Mouse (Mus musculus): ENCODE data around the gene Ffar2.
"Not testable (repeated sequence)": the region's sequence is repeated elsewhere in the genome, so short reads cannot be mapped to it uniquely, and the experiment has no call there.

GRCm38 (mm10) chr7:30832684-30833083 is 9.1 kb upstream of the Ffar2 start:
- TF ChIP-seq CTCF, POLR2A (IDR thresholded peaks at IDR 0.05; ENCODE audit: extremely low read depth, insufficient read depth, low read length): not testable (repeated sequence)

All from cortical plate, adult 2 months (tissue).